ENCODE assay signal across 17 mouse cellular contexts in genomic region chr15:5991351-5992065, GRCm38 (mm10).
"Had no signal": no experiment of that assay in that cellular context is flagged by ENCODE, and none has a peak within 500 bp of the region (broad histone marks: within the 10 kb centered on the region; RNA-seq: fewer than 3 reads in every experiment).

No protein-coding gene starts in this region.

- H3K36me3 ChIP-seq: midbrain, embryonic 10.5 days; midbrain, embryonic 12.5 days; neural tube, embryonic 13.5 days; neural tube, embryonic 15.5 days; stomach, embryonic 15.5 days had no signal

- DNase-seq: lung, adult 18-20 months; lung, embryonic 14.5 days; lung, postnatal 10 days; lung, postnatal 4 days; midbrain, embryonic 14.5 days; retina, postnatal 1 day; right cerebral cortex, adult 18-20 months; right cerebral cortex, postnatal 14 days; thymus, postnatal 14 days; thymus, postnatal 36 days had no signal

- H3K4me3 ChIP-seq: midbrain, embryonic 10.5 days; midbrain, embryonic 12.5 days; myocyte; neural tube, embryonic 13.5 days; neural tube, embryonic 15.5 days; stomach, embryonic 15.5 days had no signal

- H3K27ac ChIP-seq: midbrain, embryonic 10.5 days; midbrain, embryonic 12.5 days; neural tube, embryonic 13.5 days; neural tube, embryonic 15.5 days; stomach, embryonic 15.5 days; stomach, postnatal 0 days had no signal

- H3K27me3 ChIP-seq: midbrain, embryonic 12.5 days; neural tube, embryonic 13.5 days; neural tube, embryonic 15.5 days; stomach, embryonic 15.5 days had no signal

- H3K9ac ChIP-seq: lung, embryonic 14.5 days; midbrain, embryonic 12.5 days; neural tube, embryonic 13.5 days; neural tube, embryonic 15.5 days; stomach, embryonic 15.5 days had no signal

- H3K9me3 ChIP-seq: midbrain, embryonic 10.5 days; midbrain, embryonic 12.5 days; neural tube, embryonic 13.5 days; neural tube, embryonic 15.5 days; stomach, embryonic 15.5 days had no signal

- H3K4me1 ChIP-seq: midbrain, embryonic 10.5 days; midbrain, embryonic 12.5 days; neural tube, embryonic 13.5 days; neural tube, embryonic 15.5 days; stomach, embryonic 15.5 days had no signal
